In the genomic region with DNA sequence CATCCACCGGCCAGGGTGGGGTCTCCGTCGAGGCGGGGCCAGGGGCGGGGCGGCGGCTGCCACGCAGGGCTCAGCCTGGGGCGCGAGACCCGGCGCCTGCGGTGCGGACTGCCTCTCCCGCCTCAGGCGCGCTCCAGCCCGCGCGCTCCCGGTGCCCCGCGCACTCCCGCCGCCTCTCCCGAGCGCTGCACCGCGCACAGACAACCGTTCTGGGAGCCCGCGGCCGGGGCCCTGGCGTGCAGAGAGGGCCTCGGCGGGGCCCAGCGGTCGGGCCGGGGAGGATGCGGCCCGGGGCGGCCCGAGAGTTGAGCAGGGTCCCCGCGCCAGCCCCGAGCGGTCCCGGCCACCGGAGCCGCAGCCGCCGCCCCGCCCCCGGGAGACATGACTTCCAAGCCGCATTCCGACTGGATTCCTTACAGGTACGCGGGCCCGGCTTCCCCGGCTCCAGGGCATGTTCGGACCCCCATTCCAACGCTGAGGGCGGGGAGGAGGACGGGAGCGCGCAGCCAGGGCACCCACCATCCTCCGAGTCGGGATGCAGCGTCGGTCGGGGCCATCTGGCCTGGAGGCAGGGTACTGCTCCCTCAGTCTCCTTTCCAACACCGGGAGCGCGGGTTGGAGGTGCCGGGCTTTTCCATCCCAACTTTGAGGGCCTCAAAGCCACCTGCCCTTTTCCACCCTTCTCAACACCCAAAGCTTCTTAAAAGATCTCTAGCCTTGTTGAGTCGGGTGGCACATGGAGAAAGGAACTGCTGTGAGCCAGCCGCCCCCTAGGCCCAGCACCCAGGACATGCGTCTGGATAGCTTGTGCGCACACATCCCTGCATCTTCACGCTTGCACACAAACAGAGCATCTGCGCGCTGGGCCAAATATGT, we compare ENCODE assay signal across 8 mouse cellular contexts.
DNase-seq lines count a peak whose midpoint lies in the region; ATAC-seq lines count a peak whose summit lies in the region.

No protein-coding gene starts in this region.

- peak overlapping the region; percentile 22; the same call in 1 of the 2 replicates for H3K9ac ChIP-seq in liver, embryonic 11.5 days (ENCODE audit: low read depth, low read length)
- H3K9ac ChIP-seq in forebrain, embryonic 15.5 days (replicated peaks) = peak overlapping the region; percentile 83
- peak overlapping the region; percentile 63 for H3K9ac ChIP-seq in limb, embryonic 15.5 days

- peaks cover 40% of the 10 kb centered on the region for H3K27me3 ChIP-seq in liver, embryonic 11.5 days (replicated peaks; ENCODE audit: control insufficient read depth, insufficient read depth, low read length)
- H3K27me3 ChIP-seq in forebrain, embryonic 15.5 days = 0 out of 2 replicates have a peak, but pooled peaks cover 4% of the 10 kb centered on the region
- peaks cover 46% of the 10 kb centered on the region for H3K27me3 ChIP-seq in limb, embryonic 15.5 days

- peak overlapping the region; percentile 64 for H3K4me2 ChIP-seq in liver, embryonic 11.5 days
- H3K4me2 ChIP-seq in forebrain, embryonic 15.5 days (replicated peaks) = peak overlapping the region; percentile 84
- H3K4me2 ChIP-seq in limb, embryonic 15.5 days = peak overlapping the region; percentile 94

- H3K4me1 ChIP-seq in liver, embryonic 11.5 days (replicated peaks; ENCODE audit: control insufficient read depth, insufficient read depth, low read length) = no peaks in the 10 kb centered on the region
- H3K4me1 ChIP-seq in forebrain, embryonic 15.5 days = peaks cover 40% of the 10 kb centered on the region
- H3K4me1 ChIP-seq in limb, embryonic 15.5 days = peaks cover 10% of the 10 kb centered on the region

- WGBS in liver, embryonic 11.5 days = 2% methylated on average over 82 of the region's 82 CpGs
- WGBS in forebrain, embryonic 15.5 days = 1% methylated on average over 79 of the region's 82 CpGs
- 1% methylated on average over 67 of the region's 82 CpGs for WGBS in limb, embryonic 15.5 days

- peak; percentile 26; the same call in 1 of the 2 replicates for ATAC-seq in liver, embryonic 11.5 days (replicated peaks; ENCODE audit: low FRiP score)
- peak; percentile 81 for ATAC-seq in forebrain, embryonic 15.5 days (replicated peaks)
- ATAC-seq in limb, embryonic 15.5 days (ENCODE audit: insufficient number of reproducible peaks, low FRiP score, low TSS enrichment, low read depth) = 0 out of 2 replicates have a peak, but pooled peaks have one; percentile 37
- ATAC-seq in activated CD4-positive, CD25-positive, alpha-beta regulatory T cell, adult 4 months = no peak

- H3K9me3 ChIP-seq in liver, embryonic 11.5 days (ENCODE audit: control insufficient read depth, low read length) = no peaks in the 10 kb centered on the region
- no peaks in the 10 kb centered on the region for H3K9me3 ChIP-seq in forebrain, embryonic 15.5 days
- H3K9me3 ChIP-seq in limb, embryonic 15.5 days = no peaks in the 10 kb centered on the region

- H3K36me3 ChIP-seq in liver, embryonic 11.5 days (ENCODE audit: control insufficient read depth, insufficient read depth, low read length) = no peaks in the 10 kb centered on the region
- H3K36me3 ChIP-seq in forebrain, embryonic 15.5 days = no peaks in the 10 kb centered on the region
- no peaks in the 10 kb centered on the region for H3K36me3 ChIP-seq in limb, embryonic 15.5 days

- H3K27ac ChIP-seq in liver, embryonic 11.5 days (ENCODE audit: low read depth, low read length) = no peak overlapping the region
- H3K27ac ChIP-seq in forebrain, embryonic 15.5 days (replicated peaks) = peak overlapping the region; percentile 79
- no peak overlapping the region for H3K27ac ChIP-seq in limb, embryonic 15.5 days

- DNase-seq in liver, embryonic 11.5 days (ENCODE audit: low spot score) = peak; percentile 38
- no peak for DNase-seq in liver
- DNase-seq in cerebellum, adult 9-10 months = peak; percentile 57
- peak; percentile 64 for DNase-seq in right cerebral cortex, postnatal 14 days
- DNase-seq in natural killer cell, adult 2 months (ENCODE audit: low spot score in 2 of 2) = no peak

- peak overlapping the region; percentile 52 for H3K4me3 ChIP-seq in liver, embryonic 11.5 days (ENCODE audit: low read depth, low read length)
- peak overlapping the region; percentile 82 for H3K4me3 ChIP-seq in forebrain, embryonic 15.5 days
- peak overlapping the region; percentile 66 for H3K4me3 ChIP-seq in limb, embryonic 15.5 days

Comparison
In these comparisons a context has a peak if more than half of its experiments do, and no peak if none do; other contexts are left out.
1. DNase-seq: peak in liver, embryonic 11.5 days (single experiment), cerebellum, adult 9-10 months (single experiment) and right cerebral cortex, postnatal 14 days (single experiment); none in liver (single experiment) and natural killer cell, adult 2 months (0 of 2).
2. H3K9ac ChIP-seq: peak in every context shown above with its lines; median percentile 83 in forebrain, embryonic 15.5 days; 63 in limb, embryonic 15.5 days; 22 in liver, embryonic 11.5 days.
3. Peak in every context shown above with its lines, with median percentiles within 50 percentile points of each other: H3K4me2 ChIP-seq and H3K4me3 ChIP-seq.